Mouse (Mus musculus) hindbrain, embryonic 10.5 days (tissue): Measurements from ENCODE around the gene Pram1. TPM values are rescaled to one million over a fixed set of nuclear protein-coding genes. Genes with fewer than 3 reads are reported as not detected.
A peak's percentile ranks its signal among the peaks of the same experiment; 100 is the strongest.

Experiments
- DNase-seq: peaks from one replicate; pipeline ENCODE4 v3.0.0-alpha.2; 2017; ENCODE audit warnings: low spot score
- H3K27ac ChIP-seq: fragments of 300-500 bp; sonication (generic); 2 replicates; pipeline ENCODE4 v1.5.1; 2016; ENCODE audit warnings: mild to moderate bottlenecking, moderate library complexity
- H3K27me3 ChIP-seq: fragments of 300-500 bp; sonication (generic); 2 replicates; pipeline ENCODE4 v1.6.1; 2016; ENCODE audit warnings: mild to moderate bottlenecking; ENCODE audit not compliant: poor library complexity, insufficient read depth, severe bottlenecking
- H3K36me3 ChIP-seq: fragments of 300-500 bp; sonication (generic); 2 replicates; pipeline ENCODE4 v1.6.1; 2016; ENCODE audit warnings: mild to moderate bottlenecking, moderate library complexity
- H3K4me1 ChIP-seq: fragments of 300-500 bp; sonication (generic); replicated peaks from 2 replicates; pipeline ENCODE4 v1.6.1; 2016; ENCODE audit warnings: mild to moderate bottlenecking
- H3K4me3 ChIP-seq: fragments of 300-500 bp; sonication (generic); 2 replicates; pipeline ENCODE4 v1.5.1; 2016; ENCODE audit warnings: mild to moderate bottlenecking, moderate library complexity
- H3K9me3 ChIP-seq: fragments of 300-500 bp; sonication (generic); 2 replicates; pipeline ENCODE4 v1.6.1; 2016; ENCODE audit warnings: mild to moderate bottlenecking, moderate library complexity
- WGBS: fragments of 180-500 bp; shearing (Covaris S2); methylation state at CpG from one replicate; pipeline ENCODE4 v1.1.7; 2016; 5-methylcytosine and 5-hydroxymethylcytosine counted together
- polyA plus RNA-seq: library from polyadenylated mRNA; unstranded; fragments of >200 nt; fragmentation: Nextera tagmentation; extraction: Ambion mirVana; gene quantifications from 2 replicates; pipeline ENCODE4 v1.2.1, GENCODE M21; 2016

Gene Pram1
- polyA plus RNA-seq, 1 experiment from 2014 or later, result 0.75 TPM

DNA sequence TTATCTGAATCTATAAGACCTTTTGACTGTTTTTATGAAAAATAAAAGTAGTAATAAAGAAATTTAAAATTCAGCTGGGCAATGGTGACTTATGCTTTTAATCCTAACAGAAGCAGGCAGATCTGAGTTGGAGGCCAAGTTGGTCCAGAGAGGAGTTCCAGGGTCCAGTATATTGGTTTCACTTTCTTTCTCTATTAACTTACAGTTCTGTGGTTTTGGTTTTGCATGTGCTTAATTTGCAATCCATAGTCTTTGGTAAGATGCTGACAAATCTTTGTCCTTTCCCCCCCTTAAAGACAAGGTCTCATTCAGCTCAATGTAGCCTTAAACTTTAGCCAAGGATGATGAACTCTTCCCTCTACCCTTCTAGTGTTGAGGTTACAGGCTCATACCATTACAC is 40.9 kb downstream of the Pram1 start:
- no peak for DNase-seq
- no peak overlapping the region for H3K27ac ChIP-seq
- no peak overlapping the region for H3K4me3 ChIP-seq
- H3K27me3 ChIP-seq, result no peaks in the 10 kb centered on the region
- H3K36me3 ChIP-seq, result peaks cover 55% of the 10 kb centered on the region
- H3K9me3 ChIP-seq, result no peaks in the 10 kb centered on the region
- peaks cover 21% of the 10 kb centered on the region for H3K4me1 ChIP-seq

DNA sequence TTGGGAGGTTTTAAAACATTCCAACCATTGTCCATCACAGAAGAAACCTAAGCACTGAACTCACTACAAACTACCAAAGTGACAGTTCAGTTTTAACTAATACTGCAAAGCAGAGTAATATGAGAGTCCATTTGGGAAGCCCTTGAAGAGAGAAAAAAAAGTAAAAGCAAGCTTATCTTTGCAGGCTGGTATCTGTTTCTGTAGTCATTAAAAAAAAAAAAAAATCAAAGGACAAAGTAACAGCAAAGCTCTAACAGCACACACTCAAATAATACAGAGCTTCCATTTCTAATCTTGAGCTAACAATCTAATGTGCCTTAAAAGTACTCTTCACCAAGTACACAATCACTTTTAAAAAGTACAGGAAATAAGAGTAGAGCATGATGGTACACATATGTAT is 43.9 kb downstream of the Pram1 start:
- Histone ChIP-seq H3K36me3 (peaks cover 36% of the 10 kb centered on the region), H3K4me3 (peak overlapping the region; percentile 24; the same call in 1 of the 2 replicates), H3K9me3 (no peaks in the 10 kb centered on the region), H3K4me1 (peaks cover 30% of the 10 kb centered on the region), H3K27ac (no peak overlapping the region), H3K27me3 (no peaks in the 10 kb centered on the region)
- DNase-seq, result no peak

DNA sequence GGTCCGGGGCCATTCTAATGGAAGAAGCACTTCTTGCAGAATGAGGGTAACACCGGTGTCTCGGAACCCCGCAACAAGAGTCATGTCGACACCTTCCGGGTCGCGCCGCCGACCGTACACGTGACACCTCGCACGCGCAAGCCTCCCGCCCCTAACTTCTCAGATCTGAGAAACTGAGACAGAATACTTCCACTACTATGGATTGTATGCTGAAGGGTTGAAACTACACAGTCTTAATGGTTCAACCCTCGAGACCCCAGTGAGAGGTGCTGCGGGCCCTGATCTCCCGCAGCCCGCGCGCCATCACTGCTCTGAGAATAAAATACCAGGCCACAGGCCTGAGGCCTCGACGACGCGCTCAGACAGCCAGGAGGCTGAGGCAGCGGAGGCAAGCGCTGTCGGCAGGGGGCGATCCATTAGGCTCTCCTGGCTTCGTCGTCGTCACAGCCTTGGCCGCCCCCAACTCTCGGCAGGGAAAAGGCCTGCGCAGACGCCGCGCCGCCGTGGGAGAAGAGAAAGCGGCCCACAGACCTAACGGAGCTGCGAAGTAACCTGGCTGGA is 46.9 kb downstream of the Pram1 start:
- peak; percentile 74 for DNase-seq
- peaks cover 23% of the 10 kb centered on the region for H3K36me3 ChIP-seq
- H3K27me3 ChIP-seq, result no peaks in the 10 kb centered on the region
- WGBS, result under 1% methylated on average over 44 of the region's 44 CpGs
- peaks cover 30% of the 10 kb centered on the region for H3K4me1 ChIP-seq
- no peaks in the 10 kb centered on the region for H3K9me3 ChIP-seq
- peak overlapping the region; percentile 100 for H3K27ac ChIP-seq
- H3K4me3 ChIP-seq, result peak overlapping the region; percentile 92

DNA sequence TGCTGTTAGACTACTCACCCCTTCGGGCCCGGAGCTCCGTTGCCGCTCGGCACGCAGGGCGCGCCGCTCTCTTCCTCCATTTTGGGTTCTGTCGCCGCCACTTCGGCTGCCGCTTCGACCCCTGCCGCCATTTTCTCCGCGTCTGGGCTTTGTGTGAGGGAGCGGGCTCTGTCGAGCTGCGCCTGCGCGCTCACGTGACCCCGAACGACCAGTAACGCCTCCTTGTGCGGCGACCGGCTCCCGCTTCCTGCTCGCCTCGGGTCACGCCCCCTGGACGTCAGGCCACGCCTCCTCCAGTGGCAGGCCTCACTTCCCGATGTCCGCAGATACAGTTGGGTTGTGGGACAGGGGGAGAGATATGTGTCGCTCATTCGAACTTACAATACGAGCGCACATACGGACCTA is 47.4 kb downstream of the Pram1 start:
- Histone ChIP-seq H3K36me3 (peaks cover 23% of the 10 kb centered on the region), H3K27me3 (no peaks in the 10 kb centered on the region), H3K9me3 (no peaks in the 10 kb centered on the region), H3K27ac (peak overlapping the region; percentile 100), H3K4me3 (peak overlapping the region; percentile 92), H3K4me1 (peaks cover 30% of the 10 kb centered on the region)
- DNase-seq, result peak; percentile 97
- WGBS, result under 1% methylated on average over 42 of the region's 42 CpGs

DNA sequence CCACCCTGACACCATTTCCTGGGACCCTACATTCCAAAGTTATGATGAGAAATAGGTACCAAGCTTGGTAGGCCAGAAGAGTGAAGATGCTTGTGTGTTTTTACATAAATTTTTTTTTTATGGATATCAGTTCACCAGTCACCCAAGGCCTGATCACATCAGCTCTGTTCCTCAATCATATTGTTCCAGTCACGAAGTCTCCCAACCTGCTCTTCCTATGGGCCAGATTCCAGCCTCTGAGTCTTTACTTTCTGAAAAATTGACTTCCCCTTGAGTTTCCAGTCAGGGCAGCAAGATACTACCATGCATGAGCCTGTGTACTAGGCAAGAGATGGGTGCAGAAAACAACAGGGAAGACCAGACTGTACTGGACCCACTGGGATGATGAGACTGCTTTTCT is 48.9 kb downstream of the Pram1 start, which contains the start of gene Hnrnpm:
Gene Hnrnpm, minus strand, starts transcription at position 101 of the 400 bp plus-strand sequence.
- no peak for DNase-seq
- peaks cover 29% of the 10 kb centered on the region for H3K4me1 ChIP-seq
- H3K27ac ChIP-seq, result peak within 1 kb of the TSS; percentile 100
- no peaks in the 10 kb centered on the region for H3K27me3 ChIP-seq
- H3K36me3 ChIP-seq, result peaks cover 26% of the 10 kb centered on the region
- no peaks in the 10 kb centered on the region for H3K9me3 ChIP-seq
- H3K4me3 ChIP-seq, result peak within 1 kb of the TSS; percentile 92
- WGBS, result 83% methylated on average over 1 of the region's 1 CpGs

Other genes starting within 250 kb of the Pram1 start
- 15.2 and 18.9 TPM in 2 replicates for gene Zfp101, start 243.4 kb upstream of the Pram1 start, polyA plus RNA-seq
- gene Actl9, start 205.2 kb upstream of the Pram1 start, polyA plus RNA-seq, result not detected in 2 replicates
- 40.5 and 42.4 TPM in 2 replicates for gene Adamts10, start 113.9 kb upstream of the Pram1 start, polyA plus RNA-seq
- gene Myo1f, start 82.3 kb upstream of the Pram1 start, polyA plus RNA-seq, result 2.8 and 3.7 TPM in 2 replicates
- 55.3 and 64.5 TPM in 2 replicates for gene Zfp414, start 9.0 kb upstream of the Pram1 start, polyA plus RNA-seq
- 317 and 482 TPM in 2 replicates for gene Hnrnpm, start 48.8 kb downstream of the Pram1 start, polyA plus RNA-seq
- gene March2, start 80.6 kb downstream of the Pram1 start, polyA plus RNA-seq, result 36.7 and 45.4 TPM in 2 replicates
- 367 and 495 TPM in 2 replicates for gene Rab11b, start 122.5 kb downstream of the Pram1 start, polyA plus RNA-seq
- gene Angptl4, start 143.8 kb downstream of the Pram1 start, polyA plus RNA-seq, result 23.4 and 25.9 TPM in 2 replicates
- 26.2 and 28.5 TPM in 2 replicates for gene Kank3, start 172.5 kb downstream of the Pram1 start, polyA plus RNA-seq
- 712 and 835 TPM in 2 replicates for gene Rps28, start 186.5 kb downstream of the Pram1 start, polyA plus RNA-seq
- gene Ndufa7, start 186.5 kb downstream of the Pram1 start, polyA plus RNA-seq, result 517 and 544 TPM in 2 replicates
- 87.7 and 91.8 TPM in 2 replicates for gene Cd320, start 205.0 kb downstream of the Pram1 start, polyA plus RNA-seq
- gene Gm7029, start 235.8 kb downstream of the Pram1 start, polyA plus RNA-seq, result not detected in 2 replicates